Mouse (Mus musculus) hindbrain, embryonic 11.5 days (tissue): ENCODE data around the gene Ccnb2. TPM values are rescaled to one million over a fixed set of nuclear protein-coding genes. Genes with fewer than 3 reads are reported as not detected.
A peak's percentile ranks its signal among the peaks of the same experiment; 100 is the strongest.

Experiments
- ATAC-seq: fragments of 200-750 bp; cut with Nextera tagmentation; 2 replicates; pipeline ENCODE4 v1.8.0; 2017; ENCODE audit warnings: mild to moderate bottlenecking, moderate TSS enrichment, moderate library complexity; ENCODE audit not compliant: low FRiP score
- DNase-seq: peaks from one replicate; pipeline ENCODE4 v3.0.0-alpha.2; 2015; ENCODE audit warnings: low spot score
- H3K27ac ChIP-seq: fragments of 300-500 bp; sonication (generic); 2 replicates; pipeline ENCODE4 v1.5.1; 2014; ENCODE audit warnings: mild to moderate bottlenecking, low read depth, low read length
- H3K27me3 ChIP-seq: fragments of 300-500 bp; sonication (generic); 2 replicates; pipeline ENCODE4 v1.6.1; 2014; ENCODE audit warnings: mild to moderate bottlenecking, low read length, moderate library complexity, mixed read lengths; ENCODE audit not compliant: control insufficient read depth, insufficient read depth
- H3K36me3 ChIP-seq: fragments of 300-500 bp; sonication (generic); 2 replicates; pipeline ENCODE4 v1.6.1; 2014; ENCODE audit warnings: mild to moderate bottlenecking, low read length, moderate library complexity, mixed read lengths; ENCODE audit not compliant: control insufficient read depth, insufficient read depth
- H3K4me1 ChIP-seq: fragments of 300-500 bp; sonication (generic); replicated peaks from 2 replicates; pipeline ENCODE4 v1.6.1; 2014; ENCODE audit warnings: low read length, mixed read lengths; ENCODE audit not compliant: control insufficient read depth, insufficient read depth
- H3K4me2 ChIP-seq: fragments of 300-500 bp; sonication (generic); replicated peaks from 2 replicates; pipeline ENCODE4 v1.6.1; 2014; ENCODE audit warnings: mild to moderate bottlenecking, low read depth, low read length
- H3K4me3 ChIP-seq: fragments of 300-500 bp; sonication (generic); 2 replicates; pipeline ENCODE4 v1.5.1; 2014; ENCODE audit warnings: low read depth, low read length
- H3K9ac ChIP-seq: fragments of 300-500 bp; sonication (generic); 2 replicates; pipeline ENCODE4 v1.6.1; 2014; ENCODE audit warnings: low read depth, low read length
- H3K9me3 ChIP-seq: fragments of 300-500 bp; sonication (generic); 2 replicates; pipeline ENCODE4 v1.6.1; 2016; ENCODE audit warnings: low read length; ENCODE audit not compliant: control insufficient read depth
- WGBS: fragments of 180-500 bp; shearing (Covaris S2); extraction: QIAGEN DNeasy Blood & Tissue Kit; methylation state at CpG from one replicate; pipeline ENCODE4 v1.1.7; 2014; 5-methylcytosine and 5-hydroxymethylcytosine counted together
- polyA plus RNA-seq: library from polyadenylated mRNA; unstranded; fragments of >200 nt; fragmentation: Nextera tagmentation; extraction: Ambion mirVana; gene quantifications from 2 replicates; pipeline ENCODE4 v1.2.1, GENCODE M21; 2014

The Ccnb2 gene
- polyA plus RNA-seq, 1 experiment from 2014 or later: 206 TPM

GRCm38 (mm10) chr9:70409743-70410142 lies 11.6 kb downstream of the Ccnb2 start:
- no peak for ATAC-seq
- H3K4me2 ChIP-seq: no peak overlapping the region
- H3K4me3 ChIP-seq: no peak overlapping the region
- no peaks in the 10 kb centered on the region for H3K9me3 ChIP-seq
- H3K27ac ChIP-seq: no peak overlapping the region
- no peaks in the 10 kb centered on the region for H3K27me3 ChIP-seq
- 96% methylated on average over 8 of the region's 8 CpGs for WGBS
- H3K9ac ChIP-seq: no peak overlapping the region
- DNase-seq: no peak
- H3K4me1 ChIP-seq: no peaks in the 10 kb centered on the region
- peaks cover 15% of the 10 kb centered on the region for H3K36me3 ChIP-seq

DNA sequence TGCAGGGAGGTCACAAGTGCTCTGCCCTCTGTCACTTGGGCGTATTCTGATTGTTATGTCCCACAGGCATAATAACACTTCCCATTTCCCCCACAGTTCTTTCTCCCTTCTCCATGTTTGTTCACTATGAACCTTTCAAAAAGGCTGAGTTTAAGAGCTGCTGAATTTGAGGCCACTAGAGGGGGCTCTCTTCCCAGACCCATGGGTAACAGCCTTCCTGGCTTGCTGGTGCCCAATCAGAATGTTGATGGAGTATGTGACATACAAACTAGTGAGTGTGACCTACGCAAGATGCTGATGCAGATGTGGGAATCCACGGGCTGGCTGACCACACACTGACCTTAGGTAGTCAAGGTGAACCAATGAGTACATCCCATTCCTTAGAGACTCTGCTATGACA lies 12.6 kb downstream of the Ccnb2 start:
- Histone ChIP-seq H3K9ac (no peak overlapping the region), H3K9me3 (no peaks in the 10 kb centered on the region), H3K27me3 (no peaks in the 10 kb centered on the region), H3K4me3 (no peak overlapping the region), H3K27ac (no peak overlapping the region), H3K4me1 (no peaks in the 10 kb centered on the region), H3K36me3 (peaks cover 13% of the 10 kb centered on the region), H3K4me2 (no peak overlapping the region)
- DNase-seq: peak; percentile 21
- no peak for ATAC-seq
- WGBS: 93% methylated on average over 3 of the region's 3 CpGs

- Histone ChIP-seq H3K36me3 (peaks cover 13% of the 10 kb centered on the region), H3K4me3 (no peak overlapping the region), H3K9me3 (no peaks in the 10 kb centered on the region), H3K9ac (no peak overlapping the region), H3K4me2 (no peak overlapping the region), H3K27ac (no peak overlapping the region), H3K27me3 (no peaks in the 10 kb centered on the region), H3K4me1 (no peaks in the 10 kb centered on the region)
- DNase-seq (no peak), ATAC-seq (no peak)
- WGBS: 89% methylated on average over 3 of the region's 3 CpGs
Observed at GRCm38 (mm10) chr9:70406596-70406995, 14.8 kb downstream of the Ccnb2 start.

DNA sequence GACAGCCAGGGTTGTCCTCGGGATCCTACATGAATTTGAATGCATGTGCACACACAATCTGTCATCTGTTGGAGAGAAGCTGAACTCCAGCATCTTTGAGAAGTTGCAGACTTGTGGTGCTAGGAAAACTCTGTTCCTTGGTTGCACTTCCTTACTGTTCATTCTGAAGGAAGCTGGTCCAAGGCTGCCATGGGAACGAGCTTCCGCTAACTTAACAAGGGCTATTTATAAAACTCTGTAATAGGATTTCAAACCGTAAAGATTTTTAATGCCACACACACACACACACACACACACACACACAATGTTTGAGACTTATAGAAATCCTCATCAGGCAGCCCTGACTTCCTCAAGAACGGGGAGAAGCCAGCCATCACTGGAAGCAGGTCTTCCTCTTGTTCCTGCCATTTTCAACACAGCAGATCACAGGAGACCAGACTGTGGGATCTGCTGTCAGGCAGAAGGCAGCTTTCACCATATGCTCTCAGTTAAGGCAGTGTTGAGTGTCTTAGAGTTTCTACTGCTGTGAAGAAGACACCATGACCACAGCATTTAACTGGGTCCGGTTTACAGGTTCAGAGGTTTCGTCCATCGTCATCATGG lies 19.3 kb downstream of the Ccnb2 start:
- 94% methylated on average over 8 of the region's 8 CpGs for WGBS
- no peak overlapping the region for H3K4me3 ChIP-seq
- peaks cover 4% of the 10 kb centered on the region; the same call in 1 of the 2 replicates for H3K36me3 ChIP-seq
- ATAC-seq (no peak), DNase-seq (no peak)
- no peak overlapping the region for H3K9ac ChIP-seq
- H3K27me3 ChIP-seq: no peaks in the 10 kb centered on the region
- no peak overlapping the region for H3K4me2 ChIP-seq
- H3K27ac ChIP-seq: no peak overlapping the region
- H3K9me3 ChIP-seq: no peaks in the 10 kb centered on the region
- H3K4me1 ChIP-seq: no peaks in the 10 kb centered on the region

GRCm38 (mm10) chr9:70396083-70396482 lies 25.3 kb downstream of the Ccnb2 start:
- H3K27me3 ChIP-seq: no peaks in the 10 kb centered on the region
- H3K9me3 ChIP-seq: no peaks in the 10 kb centered on the region
- H3K4me2 ChIP-seq: no peak overlapping the region
- no peak overlapping the region for H3K27ac ChIP-seq
- DNase-seq: no peak
- H3K4me3 ChIP-seq: no peak overlapping the region
- H3K9ac ChIP-seq: no peak overlapping the region
- WGBS: 80% methylated on average over 2 of the region's 2 CpGs
- no peak for ATAC-seq
- no peaks in the 10 kb centered on the region for H3K4me1 ChIP-seq
- no peaks in the 10 kb centered on the region for H3K36me3 ChIP-seq

DNA sequence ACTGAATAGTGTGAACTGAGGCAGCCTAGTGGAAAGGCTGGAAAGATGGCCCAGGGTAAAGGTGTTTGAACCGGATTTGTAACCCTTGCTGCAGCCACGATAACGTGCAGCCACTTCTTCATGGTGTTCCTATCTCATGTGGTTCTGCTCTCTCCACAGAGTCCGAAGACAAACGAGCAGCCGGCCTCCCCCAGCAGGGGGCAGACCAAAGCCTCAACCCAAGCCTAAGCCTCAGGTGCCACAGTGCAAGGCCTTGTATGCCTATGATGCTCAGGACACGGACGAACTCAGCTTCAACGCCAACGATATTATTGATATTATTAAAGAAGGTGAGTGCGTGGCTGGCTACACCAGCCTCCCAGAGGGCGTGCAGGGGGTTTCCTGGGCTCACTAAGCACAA lies 25.7 kb downstream of the Ccnb2 start:
- Histone ChIP-seq H3K27me3 (no peaks in the 10 kb centered on the region), H3K4me1 (no peaks in the 10 kb centered on the region), H3K4me3 (no peak overlapping the region), H3K9ac (no peak overlapping the region), H3K4me2 (no peak overlapping the region), H3K36me3 (no peaks in the 10 kb centered on the region), H3K9me3 (no peaks in the 10 kb centered on the region), H3K27ac (no peak overlapping the region)
- no peak for ATAC-seq
- DNase-seq: peak; percentile 17
- 89% methylated on average over 12 of the region's 12 CpGs for WGBS

DNA sequence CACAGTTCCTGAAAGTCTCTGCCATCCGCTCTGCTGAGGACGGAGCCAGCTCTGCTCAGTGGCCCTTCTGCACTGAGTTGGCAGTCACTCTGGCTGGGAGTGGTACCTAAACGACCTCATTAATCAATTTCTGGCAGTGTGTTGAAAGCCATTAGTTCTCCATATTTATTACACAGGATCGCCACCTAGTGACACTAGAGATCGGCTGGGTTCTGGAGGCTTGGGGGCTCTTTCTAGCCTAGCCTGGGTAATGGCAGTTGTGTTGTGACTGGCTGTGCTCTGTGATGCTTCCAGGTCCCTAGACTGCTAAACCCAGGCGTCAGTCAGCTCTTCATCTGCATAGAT lies 28.8 kb downstream of the Ccnb2 start:
- DNase-seq (peak; percentile 69), ATAC-seq (peak; percentile 40; the same call in 1 of the 2 replicates)
- Histone ChIP-seq H3K4me2 (no peak overlapping the region), H3K4me3 (no peak overlapping the region), H3K27me3 (no peaks in the 10 kb centered on the region), H3K9ac (no peak overlapping the region; the same call in 1 of the 2 replicates), H3K36me3 (no peaks in the 10 kb centered on the region), H3K27ac (no peak overlapping the region), H3K4me1 (no peaks in the 10 kb centered on the region), H3K9me3 (no peaks in the 10 kb centered on the region)
- WGBS: 23% methylated on average over 6 of the region's 6 CpGs

DNA sequence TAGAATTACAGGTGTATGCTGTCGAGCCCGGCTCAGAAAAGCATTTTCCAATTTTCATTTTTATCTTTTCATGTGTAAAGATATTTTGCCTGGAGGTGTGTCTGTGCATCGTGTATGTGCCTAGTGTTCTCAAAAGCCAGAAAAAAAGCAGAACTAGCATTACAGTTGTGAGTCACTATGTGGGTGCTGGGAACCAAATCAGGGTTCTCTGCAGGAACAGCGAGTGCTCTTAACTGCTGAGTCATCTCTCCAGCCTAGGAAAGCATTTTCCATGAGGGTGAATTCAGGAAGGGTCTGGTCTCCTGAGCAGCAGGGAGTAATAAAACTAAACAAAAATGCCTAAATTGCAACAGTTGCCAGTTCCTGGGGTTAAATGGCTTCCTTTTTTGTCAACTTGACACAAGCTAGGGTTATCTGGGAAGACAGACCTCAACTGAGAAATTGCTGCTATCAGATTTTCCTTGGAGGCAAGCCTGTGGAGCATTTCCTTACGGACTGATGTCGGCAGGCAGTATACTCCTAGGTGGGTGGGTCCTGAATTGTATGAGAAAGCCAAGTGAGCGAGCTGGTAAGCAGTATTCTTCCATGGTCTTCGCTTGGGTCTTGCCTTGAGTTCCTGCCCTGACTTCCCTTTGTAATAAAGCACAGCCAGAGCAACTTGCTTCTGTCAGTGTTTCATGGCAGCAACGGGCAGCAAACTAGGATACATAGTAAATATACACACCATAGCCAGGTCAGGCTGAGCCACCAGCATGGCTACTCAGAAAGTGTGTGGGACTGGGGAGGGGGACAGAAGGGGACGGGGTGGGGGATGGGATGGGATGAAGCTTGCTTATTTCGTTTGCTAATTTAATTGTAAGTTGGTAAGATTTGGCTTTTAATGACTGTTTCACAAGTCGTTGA lies 29.4 kb downstream of the Ccnb2 start:
- Histone ChIP-seq H3K27ac (no peak overlapping the region), H3K36me3 (no peaks in the 10 kb centered on the region), H3K27me3 (no peaks in the 10 kb centered on the region), H3K4me1 (no peaks in the 10 kb centered on the region), H3K9me3 (no peaks in the 10 kb centered on the region), H3K9ac (no peak overlapping the region; the same call in 1 of the 2 replicates), H3K4me3 (no peak overlapping the region), H3K4me2 (no peak overlapping the region)
- WGBS: 80% methylated on average over 12 of the region's 12 CpGs
- DNase-seq: no peak
- ATAC-seq: no peak

GRCm38 (mm10) chr9:70391042-70391441 lies 30.3 kb downstream of the Ccnb2 start:
- no peak overlapping the region for H3K4me2 ChIP-seq
- no peaks in the 10 kb centered on the region for H3K4me1 ChIP-seq
- no peak overlapping the region for H3K27ac ChIP-seq
- no peak overlapping the region for H3K4me3 ChIP-seq
- no peaks in the 10 kb centered on the region for H3K9me3 ChIP-seq
- DNase-seq (no peak), ATAC-seq (no peak)
- WGBS: 82% methylated on average over 5 of the region's 5 CpGs
- H3K27me3 ChIP-seq: no peaks in the 10 kb centered on the region
- no peaks in the 10 kb centered on the region for H3K36me3 ChIP-seq
- H3K9ac ChIP-seq: no peak overlapping the region
